Mouse (Mus musculus) hindbrain, embryonic 10.5 days (tissue): Measurements from ENCODE around the gene Ceacam9. TPM values are rescaled to one million over a fixed set of nuclear protein-coding genes. Genes with fewer than 3 reads are reported as not detected.

Experiments used
- DNase-seq: peaks from one replicate; pipeline ENCODE4 v3.0.0-alpha.2; 2017; ENCODE audit warnings: low spot score
- H3K27ac ChIP-seq: fragments of 300-500 bp; sonication (generic); 2 replicates; pipeline ENCODE4 v1.5.1; 2016; ENCODE audit warnings: mild to moderate bottlenecking, moderate library complexity
- H3K27me3 ChIP-seq: fragments of 300-500 bp; sonication (generic); 2 replicates; pipeline ENCODE4 v1.6.1; 2016; ENCODE audit warnings: mild to moderate bottlenecking; ENCODE audit not compliant: poor library complexity, insufficient read depth, severe bottlenecking
- H3K36me3 ChIP-seq: fragments of 300-500 bp; sonication (generic); 2 replicates; pipeline ENCODE4 v1.6.1; 2016; ENCODE audit warnings: mild to moderate bottlenecking, moderate library complexity
- H3K4me1 ChIP-seq: fragments of 300-500 bp; sonication (generic); replicated peaks from 2 replicates; pipeline ENCODE4 v1.6.1; 2016; ENCODE audit warnings: mild to moderate bottlenecking
- H3K4me3 ChIP-seq: fragments of 300-500 bp; sonication (generic); 2 replicates; pipeline ENCODE4 v1.5.1; 2016; ENCODE audit warnings: mild to moderate bottlenecking, moderate library complexity
- H3K9me3 ChIP-seq: fragments of 300-500 bp; sonication (generic); 2 replicates; pipeline ENCODE4 v1.6.1; 2016; ENCODE audit warnings: mild to moderate bottlenecking, moderate library complexity
- WGBS: fragments of 180-500 bp; shearing (Covaris S2); methylation state at CpG from one replicate; pipeline ENCODE4 v1.1.7; 2016; 5-methylcytosine and 5-hydroxymethylcytosine counted together
- polyA plus RNA-seq: library from polyadenylated mRNA; unstranded; fragments of >200 nt; fragmentation: Nextera tagmentation; extraction: Ambion mirVana; gene quantifications from 2 replicates; pipeline ENCODE4 v1.2.1, GENCODE M21; 2016

Gene Ceacam9
- polyA plus RNA-seq, 1 experiment from 2014 or later, result not detected

GRCm38 (mm10) chr7:16752016-16752415, 30.3 kb downstream of the Ceacam9 start:
- WGBS, result 90% methylated on average over 12 of the region's 12 CpGs
- Histone ChIP-seq H3K27me3 (no peaks in the 10 kb centered on the region), H3K27ac (no peak overlapping the region), H3K4me3 (no peak overlapping the region), H3K9me3 (no peaks in the 10 kb centered on the region), H3K4me1 (no peaks in the 10 kb centered on the region), H3K36me3 (peaks cover 35% of the 10 kb centered on the region)
- DNase-seq, result no peak

GRCm38 (mm10) chr7:16755362-16756017, 33.8 kb downstream of the Ceacam9 start:
- no peaks in the 10 kb centered on the region for H3K9me3 ChIP-seq
- H3K27me3 ChIP-seq, result no peaks in the 10 kb centered on the region
- 0 out of 2 replicates have a peak, but pooled peaks cover 2% of the 10 kb centered on the region for H3K36me3 ChIP-seq
- no peak overlapping the region for H3K27ac ChIP-seq
- no peak for DNase-seq
- WGBS, result 72% methylated on average over 17 of the region's 17 CpGs
- H3K4me1 ChIP-seq, result peaks cover 7% of the 10 kb centered on the region
- H3K4me3 ChIP-seq, result no peak overlapping the region

GRCm38 (mm10) chr7:16758872-16759574, 37.3 kb downstream of the Ceacam9 start:
- no peaks in the 10 kb centered on the region for H3K9me3 ChIP-seq
- peaks cover 13% of the 10 kb centered on the region for H3K4me1 ChIP-seq
- H3K27me3 ChIP-seq, result no peaks in the 10 kb centered on the region
- no peak for DNase-seq
- H3K4me3 ChIP-seq, result no peak overlapping the region
- no peak overlapping the region for H3K27ac ChIP-seq
- WGBS, result 79% methylated on average over 10 of the region's 11 CpGs
- H3K36me3 ChIP-seq, result no peaks in the 10 kb centered on the region

GRCm38 (mm10) chr7:16760292-16760691, 38.6 kb downstream of the Ceacam9 start:
- Histone ChIP-seq H3K27ac (no peak overlapping the region), H3K9me3 (no peaks in the 10 kb centered on the region), H3K36me3 (no peaks in the 10 kb centered on the region), H3K27me3 (no peaks in the 10 kb centered on the region), H3K4me3 (no peak overlapping the region), H3K4me1 (peaks cover 13% of the 10 kb centered on the region)
- WGBS, result 24% methylated on average over 8 of the region's 8 CpGs
- DNase-seq, result peak; percentile 31

GRCm38 (mm10) chr7:16761005-16761481, 39.3 kb downstream of the Ceacam9 start:
- no peak overlapping the region for H3K27ac ChIP-seq
- no peak overlapping the region for H3K4me3 ChIP-seq
- no peaks in the 10 kb centered on the region for H3K27me3 ChIP-seq
- H3K36me3 ChIP-seq, result no peaks in the 10 kb centered on the region
- no peak for DNase-seq
- H3K4me1 ChIP-seq, result peaks cover 15% of the 10 kb centered on the region
- H3K9me3 ChIP-seq, result no peaks in the 10 kb centered on the region
- WGBS, result 57% methylated on average over 10 of the region's 10 CpGs

- no peaks in the 10 kb centered on the region for H3K9me3 ChIP-seq
- peaks cover 21% of the 10 kb centered on the region for H3K4me1 ChIP-seq
- no peaks in the 10 kb centered on the region for H3K27me3 ChIP-seq
- WGBS, result 52% methylated on average over 5 of the region's 5 CpGs
- H3K4me3 ChIP-seq, result no peak overlapping the region
- DNase-seq, result no peak
- no peak overlapping the region for H3K27ac ChIP-seq
- H3K36me3 ChIP-seq, result no peaks in the 10 kb centered on the region
Observed at GRCm38 (mm10) chr7:16761630-16762029, 39.9 kb downstream of the Ceacam9 start.

DNA sequence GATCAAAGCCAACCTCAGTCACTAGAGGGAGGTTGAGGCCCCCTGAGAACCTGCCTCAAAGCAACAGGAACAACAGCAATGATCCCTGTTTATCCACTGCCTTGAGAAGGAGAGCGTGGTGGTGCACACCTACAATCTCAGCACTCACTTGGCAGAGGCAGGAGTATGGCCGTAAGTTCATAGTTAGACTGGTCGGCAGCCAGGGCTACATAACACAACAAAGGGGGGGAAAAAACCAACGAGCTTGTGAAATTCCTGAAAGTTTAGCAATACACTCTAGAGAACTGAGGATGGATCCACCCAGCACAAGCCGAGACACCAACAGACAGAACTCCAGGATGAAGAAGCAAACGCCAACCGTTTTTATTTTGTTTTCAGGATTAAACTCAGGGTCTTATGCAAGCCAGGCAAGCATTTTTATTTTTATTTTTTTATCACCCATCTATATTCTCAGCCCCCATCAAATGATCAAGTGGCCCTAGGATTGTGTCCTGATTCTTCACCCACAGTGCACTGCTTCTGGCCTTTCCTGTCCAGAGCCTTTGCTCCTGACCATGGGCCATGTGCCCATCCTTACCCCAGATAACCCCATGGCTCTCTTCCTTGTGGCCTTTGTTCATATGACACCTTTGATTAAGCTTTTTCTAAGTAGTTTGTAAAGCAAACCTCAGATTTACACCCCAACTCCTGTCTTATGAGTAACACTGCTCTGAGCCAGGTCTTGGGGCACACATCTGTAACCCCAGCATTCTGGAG, 41.9 kb downstream of the Ceacam9 start:
- no peak overlapping the region for H3K4me3 ChIP-seq
- H3K4me1 ChIP-seq, result peaks cover 26% of the 10 kb centered on the region
- WGBS, result 91% methylated on average over 7 of the region's 7 CpGs
- no peaks in the 10 kb centered on the region for H3K27me3 ChIP-seq
- no peaks in the 10 kb centered on the region for H3K36me3 ChIP-seq
- no peak for DNase-seq
- H3K27ac ChIP-seq, result no peak overlapping the region
- H3K9me3 ChIP-seq, result no peaks in the 10 kb centered on the region

DNA sequence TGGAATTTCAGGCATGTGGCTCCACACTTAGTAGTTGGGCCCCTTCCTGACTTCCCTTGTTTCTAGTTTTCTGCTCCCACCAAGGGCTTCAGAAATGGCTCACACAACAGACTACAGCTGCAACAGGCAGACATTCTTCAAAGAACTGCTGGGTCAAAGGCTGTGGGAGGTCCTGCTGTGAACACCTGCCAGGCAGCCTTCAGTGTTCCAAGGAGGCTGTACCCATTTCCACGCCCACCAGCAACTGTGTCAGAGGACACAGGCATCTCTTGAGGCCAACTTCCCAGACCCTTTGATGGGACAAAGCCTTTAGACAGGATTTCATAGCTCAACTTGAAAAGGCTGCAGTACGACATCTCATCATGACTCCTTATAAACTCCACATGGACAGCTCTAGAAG, 44.7 kb downstream of the Ceacam9 start:
- 11% methylated on average over 2 of the region's 2 CpGs for WGBS
- Histone ChIP-seq H3K27ac (peak overlapping the region; percentile 62), H3K36me3 (no peaks in the 10 kb centered on the region)

More for the DNA sequence above, 44.7 kb downstream of the Ceacam9 start:
- DNase-seq, result peak; percentile 40
- no peak overlapping the region for H3K4me3 ChIP-seq
- H3K4me1 ChIP-seq, result peaks cover 12% of the 10 kb centered on the region
- peaks cover 11% of the 10 kb centered on the region; the same call in 1 of the 2 replicates for H3K9me3 ChIP-seq
- H3K27me3 ChIP-seq, result no peaks in the 10 kb centered on the region

Other genes with a start within 250 kb of the Ceacam9 start
- 0.63 and 0.91 TPM in 2 replicates for gene Npas1, start 244.2 kb upstream of the Ceacam9 start, polyA plus RNA-seq
- 28.0 and 29.6 TPM in 2 replicates for gene Arhgap35, start 106.9 kb upstream of the Ceacam9 start, polyA plus RNA-seq
- gene Ceacam15, start 46.2 kb upstream of the Ceacam9 start, polyA plus RNA-seq, result not detected in 2 replicates
- gene Ap2s1, start 16.5 kb downstream of the Ceacam9 start, polyA plus RNA-seq, result 277 and 316 TPM in 2 replicates
- 28.8 and 31.6 TPM in 2 replicates for gene Slc1a5, start 59.4 kb downstream of the Ceacam9 start, polyA plus RNA-seq
- gene Strn4, start 94.0 kb downstream of the Ceacam9 start, polyA plus RNA-seq, result 120 and 153 TPM in 2 replicates
- gene Fkrp, start 94.8 kb downstream of the Ceacam9 start, polyA plus RNA-seq, result 29.3 TPM in 2 replicates
- gene Prkd2, start 121.0 kb downstream of the Ceacam9 start, polyA plus RNA-seq, result 11.2 and 12.6 TPM in 2 replicates
- gene Dact3, start 153.4 kb downstream of the Ceacam9 start, polyA plus RNA-seq, result 3.2 and 4.9 TPM in 2 replicates
- 7.1 and 9.0 TPM in 2 replicates for gene Gng8, start 169.9 kb downstream of the Ceacam9 start, polyA plus RNA-seq
- 0.77 and 1.5 TPM in 2 replicates for gene Ptgir, start 184.6 kb downstream of the Ceacam9 start, polyA plus RNA-seq
- 170 and 245 TPM in 2 replicates for gene Calm3, start 202.2 kb downstream of the Ceacam9 start, polyA plus RNA-seq
- gene Pnmal2, start 222.8 kb downstream of the Ceacam9 start, polyA plus RNA-seq, result 4.0 and 12.2 TPM in 2 replicates
- gene Pnmal1, start 237.8 kb downstream of the Ceacam9 start, polyA plus RNA-seq, result 5.8 and 12.7 TPM in 2 replicates